Mouse (Mus musculus) c-Kit-positive CD71-positive TER-119-positive erythroid progenitor cells, embryonic 14.5 days (primary cell): ENCODE data around the gene Tmem219.
A peak's percentile ranks its signal among the peaks of the same experiment; 100 is the strongest.

Experiments used
- DNase-seq: peaks from one replicate; pipeline ENCODE4 v3.0.0-alpha.2; 2013; ENCODE audit warnings: low spot score

Gene Tmem219

GRCm38 (mm10) chr7:126922624-126923060 lies at the start of gene Tmem219:
Gene Tmem219 (minus strand): TSS chr7:126922917.
- no peak for DNase-seq

GRCm38 (mm10) chr7:126967361-126967760 lies 44.6 kb upstream of the Tmem219 start:
- no peak for DNase-seq

- DNase-seq = no peak
These were observed 42.9 kb upstream of the Tmem219 start for GRCm38 (mm10) chr7:126965568-126965967.

- no peak for DNase-seq
These were observed 41.0 kb upstream of the Tmem219 start for GRCm38 (mm10) chr7:126963548-126964286.

- DNase-seq = no peak
These were observed 39.2 kb upstream of the Tmem219 start for GRCm38 (mm10) chr7:126961965-126962364.

GRCm38 (mm10) chr7:126961095-126961494 lies 38.4 kb upstream of the Tmem219 start:
- DNase-seq = no peak

- DNase-seq = no peak
These were observed 37.1 kb upstream of the Tmem219 start for GRCm38 (mm10) chr7:126959780-126960179.

- DNase-seq = no peak
These were observed 32.4 kb upstream of the Tmem219 start for GRCm38 (mm10) chr7:126955125-126955524.

GRCm38 (mm10) chr7:126952646-126953045 lies 29.9 kb upstream of the Tmem219 start:
- DNase-seq = no peak

- DNase-seq = no peak
These were observed 29.0 kb upstream of the Tmem219 start for GRCm38 (mm10) chr7:126951741-126952140.

GRCm38 (mm10) chr7:126950647-126951615 lies 28.2 kb upstream of the Tmem219 start:
- DNase-seq = no peak

GRCm38 (mm10) chr7:126949793-126950646 lies 27.3 kb upstream of the Tmem219 start, which contains the start of gene Sez6l2:
Gene Sez6l2 (plus strand): TSS chr7:126950563.
- peak; percentile 81 for DNase-seq

- DNase-seq = no peak
These were observed 26.7 kb upstream of the Tmem219 start, which contains the start of gene Asphd1 for GRCm38 (mm10) chr7:126949403-126949792. Gene Asphd1 (minus strand): TSS chr7:126949582.

GRCm38 (mm10) chr7:126948626-126949025 lies 25.9 kb upstream of the Tmem219 start:
- no peak for DNase-seq

GRCm38 (mm10) chr7:126946530-126946929 lies 23.8 kb upstream of the Tmem219 start:
- no peak for DNase-seq

GRCm38 (mm10) chr7:126941801-126942200 lies 19.1 kb upstream of the Tmem219 start:
- DNase-seq = no peak

GRCm38 (mm10) chr7:126941171-126941570 lies 18.5 kb upstream of the Tmem219 start:
- no peak for DNase-seq

- DNase-seq = no peak
These were observed 9.9 kb upstream of the Tmem219 start for GRCm38 (mm10) chr7:126932652-126933051.

- DNase-seq = no peak
These were observed 6.3 kb upstream of the Tmem219 start for GRCm38 (mm10) chr7:126929046-126929445.

- peak; percentile 86 for DNase-seq
These were observed 5.8 kb upstream of the Tmem219 start, which contains the start of gene Kctd13 for GRCm38 (mm10) chr7:126928384-126929037. Gene Kctd13 (plus strand): TSS chr7:126928879.

GRCm38 (mm10) chr7:126926299-126926698 lies 3.6 kb upstream of the Tmem219 start:
- DNase-seq = no peak
